Mouse (Mus musculus) ES-E14 (cell line): ENCODE data around the gene Gm20479. TPM values are rescaled to one million over a fixed set of nuclear protein-coding genes. Genes with fewer than 3 reads are reported as not detected.

Experiments
- DNase-seq: peaks from one replicate; pipeline ENCODE4 v3.0.0-alpha.2; 2013; ENCODE audit warnings: low read depth, low spot score
- H3K27ac ChIP-seq: 2 replicates; pipeline ENCODE4 v1.5.1; 2012; ENCODE audit warnings: low read depth, mild to moderate bottlenecking, low read length, moderate library complexity, mixed read lengths; ENCODE audit not compliant: poor library complexity, insufficient read depth, severe bottlenecking
- H3K36me3 ChIP-seq: 2 replicates; pipeline ENCODE4 v1.6.1; 2012; ENCODE audit warnings: mild to moderate bottlenecking, low read length, moderate library complexity, mixed read lengths; ENCODE audit not compliant: control insufficient read depth, poor library complexity, insufficient read depth, severe bottlenecking
- H3K4me1 ChIP-seq, 2 experiments: fragments of 150-350 bp in 1 of 2; sonication (generic) in 1 of 2; 2 replicates each; pipeline ENCODE4 v1.6.1; 2012; ENCODE audit warnings: low read length in 2 of 2, mild to moderate bottlenecking in 1 of 2, mixed read lengths in 1 of 2; ENCODE audit not compliant: control insufficient read depth in 2 of 2, insufficient read depth in 2 of 2, poor library complexity in 1 of 2
- H3K4me3 ChIP-seq, 2 experiments: fragments of 150-350 bp in 1 of 2; sonication (generic) in 1 of 2; 2 replicates each; pipeline ENCODE4 v1.5.1; 2012; ENCODE audit warnings: low read length in 2 of 2, low read depth in 1 of 2, mild to moderate bottlenecking in 1 of 2, mixed read lengths in 1 of 2; ENCODE audit not compliant: insufficient read depth in 1 of 2, poor library complexity in 1 of 2, severe bottlenecking in 1 of 2
- H3K9ac ChIP-seq: 2 replicates; pipeline ENCODE4 v1.6.1; 2012; ENCODE audit warnings: low read depth, mild to moderate bottlenecking, low read length, mixed read lengths; ENCODE audit not compliant: poor library complexity, insufficient read depth, severe bottlenecking
- H3K9me3 ChIP-seq: fragments of 150-350 bp; sonication (generic); 2 replicates; pipeline ENCODE4 v1.6.1; 2012; ENCODE audit warnings: low read depth, mild to moderate bottlenecking, low read length; ENCODE audit not compliant: control insufficient read depth, insufficient read depth
- CHD2 ChIP-seq: IDR thresholded peaks from 2 replicates; pipeline ENCODE4 v1.6.1; 2014; ENCODE audit warnings: mild to moderate bottlenecking, low read depth, low read length, inconsistent platforms
- HCFC1 ChIP-seq: IDR thresholded peaks from 2 replicates; pipeline ENCODE4 v1.6.1; 2012; ENCODE audit warnings: low read length, inconsistent platforms, borderline replicate concordance; ENCODE audit not compliant: insufficient read depth
- MAFK ChIP-seq: IDR thresholded peaks from 2 replicates; pipeline ENCODE4 v1.6.1; 2014; ENCODE audit warnings: mild to moderate bottlenecking, low read depth, low read length, inconsistent platforms; ENCODE audit not compliant: insufficient read depth
- ZC3H11A ChIP-seq: IDR thresholded peaks from 2 replicates; pipeline ENCODE4 v1.6.1; 2012; ENCODE audit warnings: low read depth, mild to moderate bottlenecking, inconsistent platforms, low read length, borderline replicate concordance
- ZNF384 ChIP-seq: IDR thresholded peaks from 2 replicates; pipeline ENCODE4 v1.6.1; 2012; ENCODE audit warnings: low read depth, low read length, inconsistent platforms
- in situ Hi-C, 2 experiments: fragments of 600-800 bp; cut with MboI; formaldehyde crosslinking; loops; one replicate each; pipeline ENCODE4 v1.15.1; 2025; ENCODE audit warnings: low sequenced_read_pairs in 2 of 2, inconsistent platforms in 1 of 2; ENCODE audit not compliant: unreplicated experiment in 2 of 2
- total RNA-seq: library from RNA; depleted of rRNA; stranded (reverse); fragments of 300-350 nt; gene quantifications from 2 replicates; pipeline ENCODE4 v1.2.3, GENCODE M21; 2012

Gm20479 gene
- total RNA-seq, 1 experiment = 1.5 TPM

DNA sequence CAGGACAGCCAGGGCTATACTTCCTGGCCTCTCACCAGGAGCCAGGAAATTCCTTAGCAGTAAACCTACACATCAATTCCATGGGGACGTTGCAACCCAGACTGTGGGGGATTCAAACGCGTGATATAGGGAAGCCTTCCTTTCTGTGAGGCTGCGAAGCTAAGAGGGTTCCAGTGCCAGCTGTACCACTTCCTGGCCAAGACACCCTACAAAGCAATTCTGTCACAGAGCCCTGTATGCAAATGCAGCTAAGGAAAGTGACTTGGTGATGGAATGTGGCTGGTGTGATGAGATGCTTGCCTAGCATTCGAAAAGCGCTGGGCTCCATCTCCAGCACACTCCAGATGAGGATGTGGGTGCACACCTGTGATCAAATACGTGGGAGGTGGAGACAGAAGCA lies 43.3 kb upstream of the Gm20479 start:
- TF ChIP-seq HCFC1 = no peak
- no peak for TF ChIP-seq CHD2
- no peak for TF ChIP-seq ZC3H11A
- TF ChIP-seq MAFK = no peak
- TF ChIP-seq ZNF384 = no peak
- DNase-seq = no peak
- Histone ChIP-seq H3K4me1 (peaks cover 4 to 8% of the 10 kb centered on the region in 2 experiments; a peak in 2 of 4 replicates), H3K9ac (no peak overlapping the region), H3K9me3 (no peaks in the 10 kb centered on the region), H3K27ac (no peak overlapping the region), H3K36me3 (no peaks in the 10 kb centered on the region), H3K4me3 (no peak overlapping the region)
- in situ Hi-C loops = loop anchor here in 1 of 2 experiments (5.0 kb wide), 1 partner anchor 108 kb away; no protein-coding TSS in a partner anchor

DNA sequence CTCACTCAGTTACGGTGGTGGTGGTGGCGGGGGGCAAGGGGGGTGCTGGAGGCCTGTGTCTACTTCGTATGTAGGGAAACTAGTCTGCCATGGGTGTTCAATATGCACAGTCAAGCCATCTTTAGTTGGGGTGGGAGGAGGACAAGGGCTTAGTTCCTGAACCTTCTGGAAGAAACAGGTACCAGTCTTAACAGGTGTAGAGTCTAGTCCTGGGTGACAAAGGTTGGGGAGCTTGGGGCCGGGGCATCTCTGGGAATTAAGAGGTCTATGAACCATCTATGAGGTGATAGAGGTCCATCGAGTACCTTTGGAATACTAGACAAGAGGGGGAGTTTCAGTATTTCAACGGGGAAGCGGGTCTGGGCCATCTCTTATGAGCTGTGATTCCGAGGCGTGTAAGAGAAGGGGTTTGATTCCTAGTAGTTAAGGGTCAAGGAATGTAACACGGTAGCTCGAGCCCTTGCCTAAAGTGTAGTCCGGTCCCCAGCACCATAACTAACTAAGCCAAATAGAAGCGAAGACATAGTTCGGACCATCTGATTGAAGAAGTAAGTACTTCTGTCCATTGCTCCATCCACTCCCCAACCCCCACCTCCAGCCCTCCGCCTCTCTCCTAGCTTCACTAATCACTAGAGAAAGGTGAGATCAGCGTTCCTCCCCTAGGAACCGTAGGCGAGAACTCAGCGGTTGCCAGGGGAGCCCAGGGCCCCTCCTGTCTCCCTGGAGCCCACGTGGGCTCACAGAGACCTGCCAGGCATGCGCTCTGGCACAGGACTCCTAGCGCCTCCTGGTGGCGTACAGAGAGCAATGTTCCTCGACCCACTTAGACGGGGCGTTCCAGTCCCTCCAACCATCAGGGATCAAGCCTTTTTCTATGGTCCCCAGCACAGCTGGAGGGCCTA lies 40.1 kb upstream of the Gm20479 start:
- peak overlapping the region; percentile 80; the same call in 1 of the 2 replicates for H3K9ac ChIP-seq
- H3K36me3 ChIP-seq = no peaks in the 10 kb centered on the region
- peak overlapping the region; percentile 96 for H3K27ac ChIP-seq
- TF ChIP-seq CHD2 (no peak), HCFC1 (peak; percentile 47; the same call in 1 of the 2 replicates), MAFK (no peak), ZNF384 (no peak), ZC3H11A (peak; percentile 46; the same call in 1 of the 2 replicates)
- H3K4me3 ChIP-seq = peak overlapping the region; percentile 54 to 89; a peak in 3 of 4 replicates
- DNase-seq = peak; percentile 92
- peaks cover 8 to 18% of the 10 kb centered on the region in 2 experiments; a peak in 3 of 4 replicates for H3K4me1 ChIP-seq
- in situ Hi-C loops = no loop called here
- H3K9me3 ChIP-seq = no peaks in the 10 kb centered on the region

DNA sequence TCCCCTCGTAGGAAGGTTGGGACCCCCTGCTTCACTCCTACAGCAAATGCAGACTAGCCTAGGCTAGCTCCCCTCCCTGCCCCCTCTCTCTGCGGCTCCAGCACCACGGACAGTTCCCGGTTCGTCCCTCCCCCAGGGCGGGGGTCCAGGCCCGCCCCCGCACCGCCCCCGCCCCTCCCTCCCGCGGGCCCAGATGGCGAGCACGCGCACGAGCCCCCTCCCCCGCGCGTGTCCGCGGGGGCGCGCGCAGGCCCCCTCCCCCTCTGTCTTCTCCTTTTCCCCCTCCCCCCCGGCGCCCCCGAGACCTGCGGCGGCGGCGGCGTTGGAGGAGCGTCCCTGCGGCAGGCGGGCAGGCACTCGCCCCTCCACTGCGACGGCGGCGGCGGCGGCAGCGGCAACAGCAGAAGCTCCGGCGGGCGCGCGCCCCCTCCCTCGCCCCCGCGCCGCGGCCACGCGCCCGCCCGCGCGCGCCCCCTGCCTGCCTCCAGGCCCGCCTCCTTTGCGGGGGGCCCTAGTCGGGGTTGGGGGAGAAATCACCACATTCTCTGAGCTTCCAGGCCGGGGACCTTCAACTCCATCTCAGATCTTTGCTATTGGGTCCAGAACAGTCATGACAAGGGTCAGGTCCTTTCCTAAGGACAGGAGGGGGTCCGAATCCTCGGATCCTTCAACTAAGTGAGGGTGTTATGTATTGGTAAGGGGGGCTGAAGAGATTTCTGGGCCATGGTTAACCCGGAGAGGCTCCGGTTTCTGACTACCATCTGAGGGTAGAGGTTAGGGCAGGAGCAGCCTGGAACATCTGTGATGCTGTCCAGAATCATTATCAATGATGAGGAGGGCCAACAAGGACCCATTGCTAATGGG lies 39.2 kb upstream of the Gm20479 start:
- Histone ChIP-seq H3K9ac (peak overlapping the region; percentile 80), H3K36me3 (no peaks in the 10 kb centered on the region)

DNA sequence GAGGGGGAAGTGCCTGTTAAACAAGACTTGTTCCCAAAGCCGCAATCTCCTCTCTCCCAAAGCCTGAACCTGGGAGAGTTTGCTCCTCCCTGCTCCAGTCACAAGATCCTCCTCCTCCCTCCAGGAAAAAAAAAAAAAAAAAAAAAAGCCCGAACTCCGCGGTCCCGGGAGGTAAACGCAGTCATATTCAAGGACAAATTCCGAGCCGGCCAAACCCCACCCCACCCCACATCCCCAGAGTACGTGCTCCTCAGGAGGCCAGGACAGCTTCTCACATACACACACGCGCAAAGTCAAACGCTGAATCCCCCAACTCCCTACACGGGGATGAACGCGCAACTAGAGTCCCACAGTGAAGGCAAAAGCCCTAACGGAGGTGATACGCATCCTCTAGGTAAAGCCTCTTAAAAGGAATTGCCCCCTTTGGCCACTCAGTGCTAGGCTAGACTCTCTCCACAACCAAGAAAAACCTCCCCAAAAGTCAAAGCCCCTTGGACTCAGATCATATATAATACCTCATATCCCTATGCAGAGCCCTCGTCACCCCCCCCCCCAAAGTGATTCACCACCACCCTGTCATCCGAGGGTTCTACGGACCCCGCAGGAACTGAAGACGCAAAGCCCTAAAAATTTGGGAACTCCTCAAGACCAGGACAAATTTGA lies 38.4 kb upstream of the Gm20479 start:
- H3K9me3 ChIP-seq = no peaks in the 10 kb centered on the region
- H3K4me3 ChIP-seq = peak overlapping the region; percentile 78 to 89
- DNase-seq = peak; percentile 75
- in situ Hi-C loops = no loop called here
- H3K9ac ChIP-seq = peak overlapping the region; percentile 73
- TF ChIP-seq MAFK = peak; percentile 42; the same call in 1 of the 2 replicates
- TF ChIP-seq CHD2 = no peak
- TF ChIP-seq ZC3H11A = no peak
- no peak for TF ChIP-seq HCFC1
- peak; percentile 99 for TF ChIP-seq ZNF384
- H3K4me1 ChIP-seq = peaks cover 8 to 18% of the 10 kb centered on the region in 2 experiments; a peak in 3 of 4 replicates
- H3K36me3 ChIP-seq = peaks cover 5% of the 10 kb centered on the region; the same call in 1 of the 2 replicates
- peak overlapping the region; percentile 91 for H3K27ac ChIP-seq

More for the DNA sequence above, 39.2 kb upstream of the Gm20479 start:
- Histone ChIP-seq H3K4me3 (peak overlapping the region; percentile 78 to 89), H3K4me1 (peaks cover 8 to 18% of the 10 kb centered on the region in 2 experiments; a peak in 3 of 4 replicates), H3K9me3 (no peaks in the 10 kb centered on the region), H3K27ac (peak overlapping the region; percentile 96)
- peak; percentile 47; the same call in 1 of the 2 replicates for TF ChIP-seq HCFC1
- TF ChIP-seq CHD2 = no peak
- DNase-seq = peak; percentile 66
- in situ Hi-C loops = no loop called here
